Mouse (Mus musculus) megakaryocyte, embryonic 14.5 days (primary cell): Measurements from ENCODE around the gene Sap30.

Source experiments
- FLI1 ChIP-seq: IDR thresholded peaks from 2 replicates; pipeline ENCODE4 v1.6.1; 2012; ENCODE audit warnings: low read length, inconsistent platforms, mixed read lengths
- GATA1 ChIP-seq: IDR thresholded peaks from 3 replicates; pipeline ENCODE4 v1.6.1; 2012; ENCODE audit warnings: mixed read lengths, low read length, inconsistent platforms, borderline replicate concordance

GRCm38 (mm10) chr8:57457152-57457551 is 30.5 kb downstream of the Sap30 start:
- TF ChIP-seq GATA1 (no peak), FLI1 (no peak)
